Mouse (Mus musculus) cerebellum, adult 2 months (tissue): ENCODE data around the gene 4930470P17Rik.

ENCODE experiments used
- CTCF ChIP-seq: fragments of 200-500 bp; IDR thresholded peaks from 2 replicates; pipeline ENCODE4 v1.5.1; 2011; ENCODE audit warnings: low read depth, mild to moderate bottlenecking, control low read depth, low read length, moderate library complexity, borderline replicate concordance; ENCODE audit not compliant: insufficient read depth
- POLR2A ChIP-seq: fragments of 200-500 bp; IDR thresholded peaks from 2 replicates; pipeline ENCODE4 v1.6.1; 2011; ENCODE audit warnings: low read length, control low read depth, borderline replicate concordance; ENCODE audit not compliant: insufficient read depth

- TF ChIP-seq POLR2A = no peak
- TF ChIP-seq CTCF = no peak
Measured at GRCm38 (mm10) chr2:170584678-170585077, 17.1 kb downstream of the 4930470P17Rik start.
